Mouse (Mus musculus) ES-Bruce4 (cell line): ENCODE measurements around the gene Lamtor2. TPM values are rescaled to one million over a fixed set of nuclear protein-coding genes. Genes with fewer than 3 reads are reported as not detected.
A peak's percentile ranks its signal among the peaks of the same experiment; 100 is the strongest.

ENCODE experiments used
- H3K27ac ChIP-seq: 2 replicates; pipeline ENCODE4 v1.5.1; 2012; ENCODE audit warnings: low read length, inconsistent platforms; ENCODE audit not compliant: insufficient read depth
- H3K27me3 ChIP-seq: 2 replicates; pipeline ENCODE4 v1.6.1; 2012; ENCODE audit warnings: mild to moderate bottlenecking, low read length, inconsistent platforms; ENCODE audit not compliant: control insufficient read depth, poor library complexity, insufficient read depth, severe bottlenecking
- H3K36me3 ChIP-seq: 2 replicates; pipeline ENCODE4 v1.6.1; 2012; ENCODE audit warnings: inconsistent platforms, mild to moderate bottlenecking, low read length, moderate library complexity; ENCODE audit not compliant: control insufficient read depth, poor library complexity, insufficient read depth, severe bottlenecking
- H3K4me1 ChIP-seq: one replicate; pipeline ENCODE4 v1.8.1; 2011; ENCODE audit warnings: low read length; ENCODE audit not compliant: control insufficient read depth, insufficient read depth
- H3K4me3 ChIP-seq: 2 replicates; pipeline ENCODE4 v1.5.1; 2011; ENCODE audit warnings: low read depth, mild to moderate bottlenecking, low read length
- H3K9ac ChIP-seq: 2 replicates; pipeline ENCODE4 v1.6.1; 2012; ENCODE audit warnings: low read depth, mild to moderate bottlenecking, inconsistent platforms; ENCODE audit not compliant: poor library complexity, severe bottlenecking
- H3K9me3 ChIP-seq: replicated peaks from 2 replicates; pipeline ENCODE4 v1.6.1; 2012; ENCODE audit warnings: mild to moderate bottlenecking, low read length, inconsistent platforms; ENCODE audit not compliant: control insufficient read depth, poor library complexity, insufficient read depth, severe bottlenecking
- CTCF ChIP-seq: IDR thresholded peaks from one replicate; pipeline ENCODE4 v1.8.1; 2011; ENCODE audit warnings: low read depth, low read length
- EP300 ChIP-seq: IDR thresholded peaks from 2 replicates; pipeline ENCODE4 v1.6.1; 2011; ENCODE audit warnings: low read depth, low read length; ENCODE audit not compliant: insufficient read depth
- POLR2A ChIP-seq: IDR thresholded peaks from one replicate; pipeline ENCODE4 v1.8.1; 2011; ENCODE audit warnings: low read length; ENCODE audit not compliant: insufficient read depth
- polyA plus RNA-seq: library from polyadenylated mRNA; stranded (reverse); fragments of >200 nt; gene quantifications from 2 replicates; pipeline ENCODE4 v1.2.4, GENCODE M21; 2011; ENCODE audit warnings: low read depth; ENCODE audit not compliant: missing spikeins, insufficient read depth, insufficient read length

Lamtor2 gene
- polyA plus RNA-seq, 1 experiment: 151 TPM

DNA sequence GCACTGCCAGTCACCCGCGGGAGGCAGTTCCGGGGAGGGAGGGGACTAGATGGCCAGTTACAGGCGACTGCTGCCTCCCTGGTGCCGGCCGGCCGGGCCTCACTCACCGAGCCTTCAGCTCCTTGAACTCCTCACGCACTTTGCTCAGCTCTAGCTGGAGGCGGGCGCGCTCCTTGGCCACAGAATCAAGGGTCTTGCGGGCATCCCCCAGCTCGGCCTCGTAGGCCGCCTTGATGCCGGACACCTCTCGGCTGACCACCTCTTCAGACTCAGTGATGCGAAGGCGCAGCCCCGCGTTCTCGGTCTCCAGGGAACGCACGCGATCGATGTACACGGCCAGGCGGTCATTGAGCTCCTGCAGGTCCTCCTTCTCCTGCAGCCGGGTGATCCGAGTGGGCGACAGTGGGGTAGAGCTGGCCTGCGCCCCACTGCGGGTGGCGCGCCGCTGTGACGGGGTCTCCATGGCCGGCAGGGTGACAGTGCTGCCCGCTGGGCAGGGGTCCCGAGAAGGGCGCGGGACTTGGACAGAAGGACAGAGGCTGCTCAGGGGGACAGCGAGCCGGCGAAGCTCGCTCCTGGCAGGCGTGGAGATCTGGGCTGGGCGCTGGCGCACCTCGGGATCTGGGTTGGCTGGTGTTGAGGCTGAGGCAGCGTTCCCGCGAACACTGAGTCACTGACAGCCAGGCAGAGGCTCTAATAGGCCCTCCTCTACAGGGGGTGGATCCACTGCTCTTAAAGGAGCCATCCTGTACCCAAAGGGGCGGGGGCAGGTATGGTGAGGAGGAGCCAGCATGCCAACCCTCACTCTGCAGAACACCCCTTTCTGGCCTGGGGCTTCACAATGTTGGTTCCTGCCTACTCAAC lies 50.0 kb downstream of the Lamtor2 start:
- Histone ChIP-seq H3K36me3 (no peaks in the 10 kb centered on the region), H3K4me1 (peaks cover 6% of the 10 kb centered on the region), H3K27me3 (no peaks in the 10 kb centered on the region), H3K9me3 (no peaks in the 10 kb centered on the region), H3K27ac (no peak overlapping the region), H3K4me3 (peak overlapping the region; percentile 63), H3K9ac (peak overlapping the region; percentile 43)
- TF ChIP-seq EP300 (no peak), CTCF (no peak), POLR2A (no peak)

DNA sequence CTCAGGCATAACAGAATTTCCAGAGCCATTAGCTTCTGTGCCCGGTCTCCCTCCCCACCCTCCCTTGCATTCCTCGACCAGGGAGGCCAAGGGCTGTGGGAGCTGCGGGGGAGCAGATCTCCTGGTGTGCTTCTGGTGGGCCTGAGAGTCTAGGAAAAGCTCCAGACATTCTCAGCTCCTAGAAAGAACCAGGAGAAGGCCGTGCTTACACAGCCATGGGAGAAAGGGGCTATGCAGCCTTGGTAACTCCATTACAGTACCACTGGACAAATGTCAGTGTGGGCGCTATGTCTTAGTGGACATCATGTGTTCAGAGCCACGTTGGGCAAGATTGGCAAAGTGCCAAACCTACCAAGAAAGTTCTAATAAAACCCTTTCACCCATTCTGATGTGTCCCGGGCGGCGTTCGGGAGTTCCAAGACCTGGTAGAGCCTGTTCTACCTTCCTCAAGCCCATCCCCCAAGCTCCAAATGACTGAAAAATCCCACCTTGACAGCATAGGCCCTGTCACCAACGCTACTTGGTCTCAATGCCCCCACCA lies 50.8 kb downstream of the Lamtor2 start:
- Histone ChIP-seq H3K36me3 (no peaks in the 10 kb centered on the region), H3K9me3 (no peaks in the 10 kb centered on the region), H3K4me3 (peak overlapping the region; percentile 63), H3K27ac (no peak overlapping the region), H3K27me3 (no peaks in the 10 kb centered on the region), H3K4me1 (peaks cover 6% of the 10 kb centered on the region), H3K9ac (peak overlapping the region; percentile 43)
- TF ChIP-seq POLR2A (no peak), CTCF (no peak)

DNA sequence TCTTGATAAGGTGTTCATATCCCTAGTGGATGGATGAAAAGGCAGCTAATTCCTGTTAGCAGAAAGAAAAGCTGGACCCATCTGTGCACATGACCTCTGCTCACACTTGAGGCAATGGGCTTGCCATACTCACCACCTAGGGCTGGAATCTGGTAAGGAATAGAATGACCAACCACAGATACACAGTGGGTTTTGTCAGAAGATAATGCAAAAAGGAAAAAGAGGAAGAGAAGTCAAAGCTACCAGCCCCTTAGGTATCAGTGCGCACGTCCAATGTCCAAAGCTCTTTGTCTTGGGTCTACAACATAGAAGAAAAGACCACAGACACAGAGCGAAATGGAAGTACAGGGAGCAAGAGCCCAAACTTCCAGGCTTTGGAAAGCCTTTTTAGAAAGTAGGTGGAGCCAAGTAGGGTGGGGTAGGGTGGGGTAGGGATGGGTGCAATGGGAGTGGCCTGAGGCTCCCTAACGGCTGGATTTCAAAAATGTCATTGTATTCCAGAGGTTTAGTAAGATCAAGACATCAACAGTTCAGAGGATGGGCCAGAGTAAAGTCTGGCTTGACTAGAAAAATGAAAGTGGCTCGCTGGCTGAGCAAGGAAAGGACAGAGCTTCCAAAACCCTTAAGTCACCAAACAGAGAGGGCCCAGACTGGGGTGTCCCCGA lies 51.4 kb downstream of the Lamtor2 start:
- H3K9ac ChIP-seq: peak overlapping the region; percentile 43; the same call in 1 of the 2 replicates
- peak overlapping the region; percentile 17; the same call in 1 of the 2 replicates for H3K27ac ChIP-seq
- H3K9me3 ChIP-seq: no peaks in the 10 kb centered on the region
- H3K4me1 ChIP-seq: peaks cover 6% of the 10 kb centered on the region
- H3K36me3 ChIP-seq: no peaks in the 10 kb centered on the region
- peak overlapping the region; percentile 63 for H3K4me3 ChIP-seq
- no peak for TF ChIP-seq POLR2A
- no peak for TF ChIP-seq CTCF
- TF ChIP-seq EP300: no peak
- H3K27me3 ChIP-seq: no peaks in the 10 kb centered on the region

DNA sequence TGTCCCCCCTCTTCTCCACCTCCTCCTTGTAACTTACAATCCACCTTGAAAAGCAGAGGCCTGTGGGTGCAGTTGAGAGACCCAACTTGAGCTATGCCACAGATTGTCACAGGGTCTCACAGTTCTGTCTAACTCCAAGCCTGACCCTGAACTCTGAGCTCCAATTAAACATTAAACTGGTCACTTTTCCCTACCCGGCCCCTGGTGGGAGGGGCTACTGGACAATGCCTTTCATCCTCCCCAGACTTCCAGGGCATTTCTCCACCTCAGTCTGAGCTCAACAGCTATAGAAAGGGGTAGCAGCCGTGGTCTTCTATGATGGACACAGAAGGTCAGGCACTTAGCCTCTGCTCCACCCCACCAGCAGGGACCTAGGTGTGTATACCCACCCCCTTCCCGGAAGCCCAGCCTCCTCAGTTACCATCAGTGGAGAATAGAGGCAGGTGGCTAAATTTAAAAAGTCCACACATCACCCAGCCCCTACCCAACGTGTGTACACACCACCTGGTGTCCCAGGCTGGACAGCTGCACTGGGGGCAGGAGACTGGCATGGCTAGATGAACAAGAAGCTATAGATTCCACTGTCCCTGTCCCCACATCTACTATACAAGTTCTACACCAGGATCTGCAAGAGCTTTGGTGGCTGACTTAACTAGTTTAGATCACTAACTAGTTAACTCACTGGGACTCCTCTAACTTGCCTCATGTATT lies 52.1 kb downstream of the Lamtor2 start:
- H3K27me3 ChIP-seq: no peaks in the 10 kb centered on the region
- H3K9ac ChIP-seq: no peak overlapping the region
- TF ChIP-seq EP300 (no peak), CTCF (no peak), POLR2A (no peak)
- no peak overlapping the region for H3K4me3 ChIP-seq
- H3K4me1 ChIP-seq: peaks cover 8% of the 10 kb centered on the region
- H3K9me3 ChIP-seq: no peaks in the 10 kb centered on the region
- no peak overlapping the region for H3K27ac ChIP-seq
- no peaks in the 10 kb centered on the region for H3K36me3 ChIP-seq

DNA sequence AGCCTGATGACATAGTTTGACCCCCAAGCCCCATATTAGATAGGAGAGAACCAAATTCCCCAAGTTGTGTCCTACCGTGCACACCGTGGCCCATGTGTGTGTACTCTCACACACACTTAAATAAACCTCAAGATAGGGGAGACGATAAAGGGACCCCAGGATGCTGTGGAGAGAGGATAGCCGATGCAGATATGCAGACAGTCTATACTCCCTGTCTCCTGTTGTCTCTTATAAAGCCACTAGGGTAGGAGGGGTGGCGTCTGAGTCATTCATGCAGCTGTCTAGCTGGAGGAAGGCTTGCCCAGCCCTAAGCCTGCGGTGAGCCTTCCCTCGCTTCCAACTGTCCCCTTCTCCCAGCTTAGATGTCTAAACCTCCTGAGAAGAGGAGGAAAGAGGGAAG lies 52.8 kb downstream of the Lamtor2 start:
- Histone ChIP-seq H3K4me1 (peaks cover 10% of the 10 kb centered on the region), H3K36me3 (no peaks in the 10 kb centered on the region), H3K9ac (no peak overlapping the region), H3K27me3 (no peaks in the 10 kb centered on the region), H3K4me3 (no peak overlapping the region), H3K27ac (no peak overlapping the region), H3K9me3 (no peaks in the 10 kb centered on the region)
- TF ChIP-seq CTCF: no peak
- TF ChIP-seq POLR2A: no peak
- TF ChIP-seq EP300: no peak

Other genes starting within 250 kb of the Lamtor2 start
- 89.0 and 93.3 TPM in 2 replicates for gene Glmp, start 228.1 kb downstream of the Lamtor2 start, polyA plus RNA-seq
- gene Tmem79, start 216.9 kb downstream of the Lamtor2 start, polyA plus RNA-seq: 9.1 and 12.8 TPM in 2 replicates
- 70.7 and 84.2 TPM in 2 replicates for gene Smg5, start 216.8 kb downstream of the Lamtor2 start, polyA plus RNA-seq
- 4.9 and 6.8 TPM in 2 replicates for gene Paqr6, start 188.5 kb downstream of the Lamtor2 start, polyA plus RNA-seq
- 1.0 and 1.4 TPM in 2 replicates for gene Bglap3, start 180.3 kb downstream of the Lamtor2 start, polyA plus RNA-seq
- not detected in 2 replicates for gene Bglap2, start 174.4 kb downstream of the Lamtor2 start, polyA plus RNA-seq
- gene Bglap, start 168.6 kb downstream of the Lamtor2 start, polyA plus RNA-seq: not detected in 2 replicates
- 88.6 and 102 TPM in 2 replicates for gene Pmf1, start 142.7 kb downstream of the Lamtor2 start, polyA plus RNA-seq
- gene Slc25a44, start 127.9 kb downstream of the Lamtor2 start, polyA plus RNA-seq: 13.5 and 14.7 TPM in 2 replicates
- gene Sema4a, start 91.9 kb downstream of the Lamtor2 start, polyA plus RNA-seq: 2.3 and 4.0 TPM in 2 replicates
- 30.0 and 37.2 TPM in 2 replicates for gene Lmna, start 43.1 kb downstream of the Lamtor2 start, polyA plus RNA-seq
- gene Mex3a, start 20.7 kb downstream of the Lamtor2 start, polyA plus RNA-seq: 42.3 and 43.4 TPM in 2 replicates
- gene Rab25, start 4.8 kb downstream of the Lamtor2 start, polyA plus RNA-seq: 33.2 and 35.1 TPM in 2 replicates
- 118 and 133 TPM in 2 replicates for gene Ubqln4, start 684 bp upstream of the Lamtor2 start, polyA plus RNA-seq
- 348 and 382 TPM in 2 replicates for gene Ssr2, start 22.8 kb upstream of the Lamtor2 start, polyA plus RNA-seq
- 71.2 and 74.9 TPM in 2 replicates for gene Arhgef2, start 52.9 kb upstream of the Lamtor2 start, polyA plus RNA-seq
- gene Rxfp4, start 100.1 kb upstream of the Lamtor2 start, polyA plus RNA-seq: not detected in 2 replicates
- gene Khdc4, start 132.7 kb upstream of the Lamtor2 start, polyA plus RNA-seq: 72.7 and 78.1 TPM in 2 replicates
- 10.1 and 10.4 TPM in 2 replicates for gene Rit1, start 163.8 kb upstream of the Lamtor2 start, polyA plus RNA-seq
- 9.0 and 9.5 TPM in 2 replicates for gene Syt11, start 222.1 kb upstream of the Lamtor2 start, polyA plus RNA-seq